Mouse (Mus musculus): Measurements from ENCODE around the gene Nsmf.

Gene Nsmf

DNA sequence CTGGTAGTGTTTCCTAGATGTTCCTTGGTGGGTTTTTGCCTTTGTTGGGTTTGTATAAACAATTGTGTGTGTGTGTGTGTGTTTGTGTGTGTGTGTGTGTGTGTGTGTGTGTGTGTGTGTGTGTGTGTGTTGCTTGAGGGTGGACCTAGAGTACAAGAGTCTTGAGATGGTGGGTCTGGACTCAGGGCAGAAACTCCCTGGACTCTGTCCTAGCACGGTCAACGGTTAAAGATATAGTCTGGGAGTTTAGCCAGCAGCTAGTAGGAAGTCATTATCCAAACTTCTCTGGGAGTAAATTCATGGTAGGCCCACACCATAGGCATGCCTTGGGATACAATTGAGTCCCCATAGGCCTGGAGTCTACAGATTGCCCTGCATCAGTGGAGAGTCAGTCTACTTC lies 33.7 kb downstream of the Nsmf start:
- no peak for DNase-seq

DNA sequence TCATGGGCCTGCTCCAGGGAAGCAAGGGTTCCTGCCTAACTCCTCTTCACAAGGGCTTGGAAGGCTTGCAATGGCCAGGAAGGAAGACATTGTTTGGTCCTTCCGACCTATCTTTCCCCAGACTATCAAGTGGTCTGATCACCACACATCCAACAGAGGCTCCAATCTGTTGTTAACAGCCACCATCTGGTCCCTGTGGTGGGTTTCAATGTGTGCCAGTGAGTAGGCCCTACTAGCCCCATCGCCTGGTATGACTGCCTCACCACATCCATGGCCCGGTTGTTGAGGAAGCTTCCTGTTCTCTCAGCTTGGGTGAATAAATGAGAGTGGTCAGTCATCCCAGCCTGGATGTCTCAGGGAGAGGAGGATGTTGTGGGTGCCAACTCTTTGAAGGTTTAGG lies 34.5 kb downstream of the Nsmf start:
- DNase-seq = no peak

DNA sequence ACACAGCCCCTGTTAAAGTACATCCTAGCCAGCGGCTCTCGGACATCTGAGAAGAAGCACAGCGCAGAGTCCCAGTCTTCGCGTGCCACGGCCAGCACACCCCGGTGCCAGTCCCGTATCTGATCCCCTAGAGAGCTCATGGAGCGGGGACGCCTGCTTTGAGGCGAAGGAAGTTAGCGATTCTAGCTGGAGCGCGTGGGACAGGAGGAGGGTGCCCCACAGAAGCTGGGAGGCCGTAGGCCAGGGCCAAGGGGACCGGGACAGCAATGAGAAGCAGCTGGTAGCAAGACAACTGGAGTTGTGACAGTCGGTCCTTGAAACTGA lies 40.6 kb downstream of the Nsmf start:
- no peak for DNase-seq

DNA sequence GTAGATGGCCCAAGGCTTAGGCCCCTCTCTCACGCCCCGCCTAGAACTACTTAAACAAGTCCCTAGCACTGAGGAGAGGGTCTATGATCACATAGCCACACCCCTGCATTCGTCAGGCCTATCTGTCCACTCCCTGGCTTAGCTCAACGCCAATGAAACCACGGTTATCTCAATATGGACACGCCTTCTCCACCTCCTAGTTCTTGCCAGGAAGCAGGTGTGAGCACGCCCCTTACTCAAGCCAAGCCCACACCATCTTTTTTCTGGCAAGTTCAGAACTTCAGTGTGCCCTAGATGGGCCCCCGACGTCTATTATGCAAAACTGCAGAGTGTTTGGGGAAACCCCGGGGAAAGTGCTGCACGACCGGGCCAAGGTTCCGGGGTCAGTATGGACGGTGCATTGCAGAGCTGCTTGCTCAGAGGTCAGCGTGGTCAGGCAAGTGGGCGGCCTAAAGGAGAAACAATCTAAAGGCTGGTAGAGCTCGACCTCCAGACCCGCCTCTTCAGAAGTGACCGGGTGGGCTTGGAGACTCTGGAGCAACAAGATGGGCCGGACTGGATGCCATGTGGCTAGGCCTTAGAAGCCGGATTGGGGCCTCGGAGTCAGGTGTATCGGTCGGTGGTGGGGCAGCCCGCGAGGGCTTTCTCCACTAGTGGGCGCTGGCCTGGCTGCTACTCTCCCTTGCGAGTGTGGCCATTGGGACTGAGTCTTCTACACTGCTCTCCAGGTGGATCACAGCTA lies 41.1 kb downstream of the Nsmf start, which contains the start of gene Noxa1:
Gene Noxa1, minus strand, starts transcription at position 41 of the 742 bp plus-strand sequence.
- DNase-seq = no peak

DNA sequence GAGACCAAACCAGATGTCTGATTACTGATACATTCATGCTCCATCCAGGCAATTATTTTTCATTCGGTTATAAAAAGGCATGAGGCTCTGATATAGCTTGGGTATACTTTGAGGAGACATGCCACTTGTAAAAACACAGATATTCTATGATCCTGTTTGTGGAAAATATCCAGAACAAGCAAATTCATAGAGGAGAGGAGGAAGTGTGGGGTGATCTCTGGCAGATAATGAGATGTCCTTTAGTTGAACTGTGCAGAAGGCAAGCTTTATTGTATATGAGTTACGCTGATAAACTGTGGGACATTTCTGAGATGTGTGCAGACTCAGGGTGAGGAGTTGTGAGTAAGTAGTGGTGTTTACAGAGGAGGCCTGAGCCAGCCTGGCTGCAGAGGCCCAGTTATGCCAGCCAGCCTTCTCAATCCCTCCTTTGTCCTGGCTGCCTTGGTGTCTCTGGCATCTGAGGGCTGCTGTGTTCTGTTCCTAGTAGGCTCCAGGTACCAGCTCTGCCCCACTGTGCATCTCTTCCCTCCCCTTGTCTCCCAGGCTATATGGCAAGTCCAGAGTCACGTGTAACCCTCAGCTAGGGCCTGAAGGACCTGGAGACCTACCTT lies 44.0 kb downstream of the Nsmf start:
- DNase-seq = no peak

DNA sequence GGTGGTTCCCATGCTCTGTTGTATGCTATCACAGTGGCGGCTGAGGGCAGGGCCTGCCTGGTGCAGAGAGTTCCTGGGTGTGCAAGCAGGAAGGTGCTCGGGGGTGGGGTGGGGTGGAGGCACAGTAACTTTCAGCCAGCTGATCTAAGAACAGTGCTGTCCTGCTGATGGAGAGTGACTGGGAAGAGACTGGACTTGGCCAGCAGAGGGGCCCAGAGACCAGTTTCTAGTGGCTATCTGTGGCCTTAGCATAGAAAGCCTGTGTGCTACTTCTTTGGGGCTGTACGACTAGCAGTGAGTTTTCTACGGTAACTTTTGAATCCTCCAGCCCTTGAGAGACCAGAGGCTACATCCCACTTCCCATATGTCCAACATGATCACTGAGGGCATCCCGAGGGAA lies 44.8 kb downstream of the Nsmf start:
- no peak for DNase-seq

DNA sequence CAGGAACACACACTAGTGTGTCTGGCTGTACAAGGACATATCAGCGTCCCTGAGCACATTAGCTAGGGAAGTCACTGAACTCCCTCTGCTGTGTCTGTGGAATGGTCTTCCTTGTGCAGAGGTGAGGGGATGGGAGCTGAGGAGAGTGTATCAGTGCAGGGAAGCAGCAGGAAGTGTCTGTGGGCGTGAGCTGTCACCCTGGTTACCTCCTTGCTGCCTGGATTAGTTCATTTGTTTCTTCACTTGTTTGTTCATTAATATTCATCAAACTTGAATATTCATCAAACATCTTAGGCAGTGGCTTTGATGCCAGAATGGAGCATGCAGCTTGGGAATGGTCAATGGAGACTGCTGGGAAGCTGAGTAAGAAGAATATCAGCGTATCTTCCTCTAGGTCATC lies 45.5 kb downstream of the Nsmf start:
- no peak for DNase-seq

DNA sequence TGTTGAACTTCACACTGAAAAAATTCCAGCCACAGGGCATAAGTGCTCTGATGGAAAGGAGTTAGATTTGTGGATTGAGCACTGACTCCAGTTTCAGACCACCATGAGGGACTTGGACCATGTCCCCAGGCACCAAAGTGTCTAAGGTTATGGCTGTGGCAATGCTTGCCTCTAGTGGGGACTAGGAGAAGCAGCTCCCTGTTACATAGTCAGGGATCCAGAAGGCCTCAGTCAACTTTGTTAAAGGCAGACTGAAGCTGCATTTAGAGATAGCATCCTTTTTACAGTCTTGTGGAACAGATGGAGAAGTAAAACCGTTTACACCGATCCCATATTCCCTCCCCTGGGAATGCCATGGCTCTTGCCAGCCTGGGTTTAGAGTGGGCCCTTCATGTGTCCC lies 50.0 kb downstream of the Nsmf start:
- no peak for DNase-seq

DNA sequence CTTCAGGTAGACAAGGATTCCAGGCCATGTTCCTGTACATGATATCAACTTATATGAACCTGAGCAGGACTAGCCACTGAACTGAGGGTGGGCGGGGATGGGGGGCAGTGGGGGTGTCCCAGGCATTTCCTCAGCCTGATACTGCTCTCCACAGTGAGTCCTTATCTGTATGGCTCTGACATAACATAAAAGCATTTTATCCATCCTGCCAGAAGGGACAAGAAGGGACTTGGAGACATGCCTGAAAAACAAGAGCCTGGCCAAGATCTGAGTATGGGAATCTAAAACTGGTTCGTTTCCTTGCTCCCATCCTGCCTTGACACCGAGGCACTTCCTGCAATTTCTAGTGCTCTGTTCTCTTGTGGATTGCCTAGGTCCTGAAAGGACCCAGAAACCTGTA lies 51.9 kb downstream of the Nsmf start:
- DNase-seq = no peak

DNA sequence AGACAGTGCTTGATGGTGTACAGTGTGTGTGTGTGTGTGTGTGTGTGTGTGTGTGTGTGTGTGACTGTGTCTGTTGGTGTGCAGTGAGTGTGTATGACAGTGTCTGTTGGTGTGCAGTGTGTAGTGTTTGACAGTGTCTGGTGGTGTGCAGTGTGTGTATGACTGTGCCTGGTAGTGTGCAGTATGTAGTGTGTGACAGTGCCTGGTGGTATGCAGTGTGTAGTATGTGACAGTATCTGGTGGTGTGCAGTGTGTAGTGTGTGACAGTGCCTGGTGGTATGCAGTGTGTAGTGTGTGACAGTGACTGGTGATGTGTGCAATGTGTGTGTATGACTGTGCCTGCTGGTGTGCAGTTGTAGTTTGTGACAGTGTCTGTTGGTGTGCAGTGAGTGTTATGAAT lies 55.3 kb downstream of the Nsmf start:
- no peak for DNase-seq

DNA sequence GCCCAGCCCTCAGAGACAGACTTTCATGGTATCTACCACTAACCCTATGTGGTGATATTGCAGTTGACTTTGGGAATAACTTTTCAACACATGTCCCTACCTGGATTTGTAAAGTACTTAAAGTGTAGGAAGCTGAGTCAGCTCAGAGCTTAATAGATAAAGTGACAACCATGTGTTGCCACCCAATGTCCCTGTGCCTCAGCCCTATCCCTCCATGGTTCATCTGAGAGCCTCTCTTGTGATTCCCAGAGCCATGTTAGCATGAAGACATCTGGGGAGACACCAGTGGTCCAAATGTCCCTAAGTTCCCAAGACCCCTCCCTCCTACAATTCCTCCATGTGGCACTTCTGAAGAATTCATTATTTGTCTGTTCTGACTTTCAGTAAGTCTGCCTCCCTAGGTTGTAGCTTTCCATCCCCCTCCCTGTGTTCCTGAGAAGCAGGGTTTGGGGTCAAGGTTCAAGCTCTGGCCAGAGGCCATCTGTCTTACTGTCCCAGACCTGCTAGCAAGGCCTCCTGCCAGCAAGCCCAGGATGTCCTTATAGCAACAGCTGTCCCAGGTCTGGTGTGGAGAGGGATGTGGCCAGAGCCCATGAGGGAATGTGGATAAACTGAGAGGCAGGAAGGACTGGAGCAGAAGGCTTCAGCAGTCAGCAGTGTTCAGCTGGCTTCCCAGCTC lies 56.5 kb downstream of the Nsmf start:
- no peak for DNase-seq

DNA sequence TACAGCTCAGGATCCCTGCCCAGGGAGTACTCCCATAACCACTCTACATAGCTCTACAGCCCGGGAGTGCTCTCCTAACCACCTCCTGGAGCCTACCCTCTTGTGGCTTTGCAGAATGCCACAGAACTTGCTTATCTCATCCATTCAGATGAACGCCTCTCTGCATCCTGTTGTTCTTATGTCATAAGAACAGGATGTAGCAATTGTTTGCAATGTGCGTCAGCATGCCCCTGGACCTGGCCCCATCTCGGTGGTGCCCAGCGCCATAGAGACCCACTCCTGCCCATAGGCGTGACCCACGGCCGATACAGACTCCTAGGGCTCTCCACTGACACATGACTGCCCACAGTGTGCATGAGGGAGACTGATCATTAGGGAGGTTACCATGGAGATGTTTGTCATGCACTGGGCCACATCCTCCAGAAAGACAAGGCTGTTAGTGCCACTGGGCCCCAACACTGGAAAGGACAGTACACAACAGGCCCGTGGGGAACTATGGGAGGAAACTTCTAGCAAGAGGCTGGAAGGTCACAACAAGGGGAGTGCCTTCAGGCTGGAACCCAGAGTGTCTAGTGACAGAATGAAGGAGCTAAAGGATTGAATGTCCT lies 57.1 kb downstream of the Nsmf start:
- no peak for DNase-seq

Data from thymus, adult 18-20 months (tissue).